Mouse (Mus musculus) cortical plate, adult 2 months (tissue): Measurements from ENCODE around the gene Sipa1l2. TPM values are rescaled to one million over a fixed set of nuclear protein-coding genes. Genes with fewer than 3 reads are reported as not detected.

ENCODE experiments used
- H3K27ac ChIP-seq: fragments of 200-500 bp; 2 replicates; pipeline ENCODE4 v1.5.1; 2012; ENCODE audit warnings: low read length, control low read depth, inconsistent platforms; ENCODE audit not compliant: insufficient read depth
- H3K4me1 ChIP-seq: fragments of 200-500 bp; 2 replicates; pipeline ENCODE4 v1.6.1; 2011; ENCODE audit warnings: low read length; ENCODE audit not compliant: control insufficient read depth, insufficient read depth
- H3K4me3 ChIP-seq: fragments of 200-500 bp; 2 replicates; pipeline ENCODE4 v1.5.1; 2011; ENCODE audit warnings: mild to moderate bottlenecking, low read length, control low read depth; ENCODE audit not compliant: insufficient read depth
- CTCF ChIP-seq: fragments of 200-500 bp; IDR thresholded peaks from 2 replicates; pipeline ENCODE4 v1.5.1; 2011; ENCODE audit warnings: mild to moderate bottlenecking, control low read depth, low read length; ENCODE audit not compliant: insufficient read depth; ENCODE audit errors: extremely low read depth
- POLR2A ChIP-seq: fragments of 200-500 bp; IDR thresholded peaks from 2 replicates; pipeline ENCODE4 v1.6.1; 2011; ENCODE audit warnings: mild to moderate bottlenecking, low read length, control low read depth; ENCODE audit not compliant: insufficient read depth; ENCODE audit errors: extremely low read depth
- polyA plus RNA-seq: library from polyadenylated mRNA; depleted of rRNA; stranded (reverse); fragments of >200 nt; gene quantifications from 2 replicates; pipeline ENCODE4 v1.2.3, GENCODE M21; 2012

Gene Sipa1l2
- polyA plus RNA-seq, 1 experiment: 22.7 TPM

GRCm38 (mm10) chr8:125606937-125607336 lies 37.3 kb upstream of the Sipa1l2 start:
- Histone ChIP-seq H3K27ac (no peak overlapping the region), H3K4me3 (no peak overlapping the region), H3K4me1 (no peaks in the 10 kb centered on the region)
- TF ChIP-seq CTCF (no peak), POLR2A (no peak)

DNA sequence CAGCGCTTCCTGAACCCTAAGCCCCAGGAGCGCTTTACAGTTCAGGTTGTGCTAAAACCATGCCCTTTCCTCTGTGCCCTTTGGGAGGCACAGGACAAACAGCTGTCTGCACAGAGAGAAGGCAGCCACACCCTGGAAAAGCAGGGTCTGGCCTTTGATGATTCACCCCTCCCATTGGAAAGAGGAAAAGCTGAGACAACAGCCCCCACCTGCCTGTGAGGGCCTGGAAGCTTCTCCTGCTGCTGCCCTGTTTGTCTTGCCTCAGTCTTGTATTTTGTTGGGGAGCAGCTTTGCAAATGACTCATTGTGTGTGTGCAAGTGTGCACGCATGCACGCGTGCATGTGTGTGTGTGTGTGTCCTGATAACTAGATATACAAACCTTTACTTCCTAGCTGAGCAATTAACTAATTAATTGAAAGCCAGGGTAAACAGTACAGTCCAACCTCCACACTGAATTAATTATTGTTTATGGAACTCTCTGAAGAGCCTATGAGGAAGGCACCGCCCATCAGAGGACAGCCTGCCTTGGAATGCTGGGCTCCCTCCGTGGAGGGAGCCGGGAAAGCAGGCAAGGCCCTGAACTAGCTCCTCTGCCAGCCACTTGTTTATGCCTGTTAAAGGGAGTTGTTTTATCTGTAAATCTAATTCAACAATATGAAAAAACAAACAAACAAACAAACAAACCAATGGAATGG lies 35.4 kb upstream of the Sipa1l2 start:
- TF ChIP-seq CTCF: no peak
- no peak for TF ChIP-seq POLR2A
- H3K27ac ChIP-seq: no peak overlapping the region
- H3K4me3 ChIP-seq: no peak overlapping the region
- H3K4me1 ChIP-seq: no peaks in the 10 kb centered on the region

DNA sequence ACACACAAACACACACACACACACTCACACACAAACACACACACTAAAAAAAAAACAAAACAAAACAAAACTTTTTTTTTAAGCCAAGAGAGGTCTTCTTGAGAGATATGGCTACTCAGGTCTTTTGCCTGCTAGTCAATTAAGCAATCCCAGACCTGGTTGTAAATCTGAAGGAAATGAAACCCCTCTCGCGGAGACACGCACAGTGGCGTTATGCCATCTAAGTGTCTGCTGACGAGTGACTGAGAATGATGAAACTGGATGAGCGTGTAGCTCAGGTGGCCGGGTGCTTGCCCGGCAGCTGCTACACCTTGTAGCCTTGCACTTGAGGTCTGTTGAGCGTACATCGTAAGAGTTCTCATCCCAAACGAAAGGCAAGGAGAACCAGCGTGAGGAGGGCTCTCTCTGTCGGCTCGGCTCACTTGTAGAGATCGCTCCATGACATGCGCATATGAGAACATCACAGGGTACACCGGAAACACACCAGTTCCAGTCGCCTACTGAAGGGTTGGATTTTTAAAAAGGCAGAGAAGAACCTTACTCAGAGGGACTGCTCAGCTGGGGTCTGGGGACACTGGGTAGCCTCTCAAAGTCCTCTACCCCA lies 34.7 kb upstream of the Sipa1l2 start:
- TF ChIP-seq CTCF (no peak), POLR2A (no peak)
- Histone ChIP-seq H3K27ac (no peak overlapping the region), H3K4me3 (no peak overlapping the region)

DNA sequence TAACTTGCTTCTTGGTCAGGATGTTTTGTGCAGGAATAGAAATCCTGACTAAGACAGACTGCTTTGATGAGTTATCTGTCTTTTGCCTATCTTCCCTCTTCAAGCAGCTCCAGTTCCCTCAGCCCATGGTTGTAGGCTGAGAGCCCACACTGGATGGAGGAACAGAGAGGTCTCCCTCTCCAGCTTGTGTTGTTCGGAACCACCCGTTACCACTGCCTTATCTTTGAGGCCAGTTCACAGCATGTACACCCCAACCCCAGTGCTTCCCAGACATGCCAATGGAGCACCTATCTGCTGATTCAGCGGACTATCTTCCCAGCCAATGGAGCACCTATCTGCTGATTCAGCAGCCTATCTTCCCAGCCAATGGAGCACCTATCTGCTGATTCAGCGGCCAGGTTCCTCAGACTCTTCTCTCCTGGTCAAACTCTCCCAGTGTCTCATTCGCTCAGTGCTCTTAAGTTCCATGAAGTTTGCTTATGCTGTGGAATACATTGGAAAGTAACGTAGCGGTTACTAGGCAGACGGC lies 33.8 kb upstream of the Sipa1l2 start:
- Histone ChIP-seq H3K4me1 (no peaks in the 10 kb centered on the region), H3K4me3 (no peak overlapping the region), H3K27ac (no peak overlapping the region)
- no peak for TF ChIP-seq POLR2A
- TF ChIP-seq CTCF: no peak

More for the DNA sequence above, 34.7 kb upstream of the Sipa1l2 start:
- no peaks in the 10 kb centered on the region for H3K4me1 ChIP-seq

GRCm38 (mm10) chr8:125600033-125600686 lies 30.6 kb upstream of the Sipa1l2 start:
- TF ChIP-seq POLR2A (no peak), CTCF (no peak)
- 0 out of 2 replicates have a peak overlapping the region, but pooled peaks have one; percentile 57 for H3K27ac ChIP-seq

DNA sequence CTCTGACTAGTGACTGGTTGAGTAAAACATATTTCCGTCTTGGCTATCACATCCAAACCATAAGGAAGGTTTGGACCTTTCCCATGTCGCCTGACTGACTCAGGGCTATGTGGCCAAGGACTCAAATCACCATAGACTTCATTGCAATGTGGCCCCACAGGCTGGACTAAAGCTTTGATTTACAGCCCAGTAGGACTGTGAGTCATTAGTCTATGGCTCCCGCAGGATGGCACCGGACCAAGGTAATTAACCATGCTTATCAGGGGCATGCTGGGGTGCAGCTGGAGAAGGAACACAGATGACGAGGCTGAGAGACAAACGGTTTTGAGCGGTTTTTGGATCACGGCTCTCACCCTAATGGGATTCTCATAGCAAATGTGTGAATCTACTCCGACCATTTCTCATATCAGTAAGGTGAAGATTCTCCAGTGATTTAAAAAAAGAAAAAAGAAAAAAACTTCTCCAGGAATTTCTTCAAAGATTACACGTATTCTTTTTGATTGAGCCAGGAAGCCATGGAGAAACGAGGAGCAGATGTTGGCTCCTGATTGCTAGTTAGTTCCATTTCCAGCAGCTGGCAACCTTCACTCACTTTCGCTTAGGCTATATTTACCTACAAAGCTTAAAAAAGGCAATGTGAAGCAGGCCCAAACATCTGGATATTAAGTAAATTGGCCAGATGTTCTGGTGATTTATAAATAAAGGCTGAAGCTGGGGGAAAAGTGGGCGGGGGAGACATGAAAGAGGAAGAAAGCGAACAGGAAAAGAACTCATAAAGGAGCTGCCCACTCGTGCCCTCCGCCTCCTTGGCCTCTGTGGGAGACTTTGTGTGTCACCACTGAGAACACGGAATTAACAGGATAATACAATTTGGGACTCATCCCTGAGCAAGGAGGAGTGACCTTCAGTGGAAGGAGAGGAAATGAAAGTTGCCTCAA lies 26.2 kb upstream of the Sipa1l2 start:
- TF ChIP-seq CTCF (no peak), POLR2A (no peak)
- Histone ChIP-seq H3K27ac (no peak overlapping the region), H3K4me1 (no peaks in the 10 kb centered on the region), H3K4me3 (no peak overlapping the region)

More at GRCm38 (mm10) chr8:125600033-125600686, 30.6 kb upstream of the Sipa1l2 start:
- no peak overlapping the region for H3K4me3 ChIP-seq
- no peaks in the 10 kb centered on the region for H3K4me1 ChIP-seq

GRCm38 (mm10) chr8:125590363-125590762 lies 20.8 kb upstream of the Sipa1l2 start:
- TF ChIP-seq POLR2A (no peak), CTCF (no peak)
- no peak overlapping the region for H3K27ac ChIP-seq
- no peak overlapping the region for H3K4me3 ChIP-seq
- H3K4me1 ChIP-seq: no peaks in the 10 kb centered on the region

GRCm38 (mm10) chr8:125586587-125586986 lies 17.0 kb upstream of the Sipa1l2 start:
- H3K4me1 ChIP-seq: no peaks in the 10 kb centered on the region
- H3K27ac ChIP-seq: no peak overlapping the region
- TF ChIP-seq CTCF: no peak
- no peak for TF ChIP-seq POLR2A
- no peak overlapping the region for H3K4me3 ChIP-seq

DNA sequence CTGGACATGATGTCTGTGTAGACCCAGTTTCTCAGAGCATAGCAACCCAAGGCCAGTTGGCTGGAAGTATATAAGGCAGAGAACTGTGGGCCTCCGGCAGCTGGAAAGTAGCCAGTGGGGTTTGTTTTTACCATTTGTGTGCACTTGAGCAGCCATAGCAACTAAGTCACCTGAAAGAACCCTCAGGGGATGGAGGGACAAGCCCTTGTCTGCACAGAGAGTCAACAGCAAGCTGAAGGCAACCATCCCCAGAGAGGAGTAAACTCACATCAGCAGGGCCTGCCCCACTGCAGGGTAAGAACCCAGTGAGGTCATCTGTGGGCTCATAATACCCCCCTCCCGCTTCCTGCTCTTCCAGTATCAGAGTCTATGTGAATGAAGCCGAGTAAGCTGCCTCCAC lies 14.7 kb upstream of the Sipa1l2 start:
- no peak overlapping the region for H3K4me3 ChIP-seq
- H3K4me1 ChIP-seq: no peaks in the 10 kb centered on the region
- no peak overlapping the region for H3K27ac ChIP-seq
- TF ChIP-seq CTCF (no peak), POLR2A (no peak)

GRCm38 (mm10) chr8:125580426-125580825 lies 10.8 kb upstream of the Sipa1l2 start:
- no peak for TF ChIP-seq POLR2A
- TF ChIP-seq CTCF: no peak
- Histone ChIP-seq H3K4me3 (no peak overlapping the region), H3K4me1 (no peaks in the 10 kb centered on the region), H3K27ac (no peak overlapping the region)
